Mouse (Mus musculus) ES-E14 (cell line): Measurements from ENCODE around the gene Srrd.

Experiments used
- MAFK ChIP-seq: IDR thresholded peaks from 2 replicates; pipeline ENCODE4 v1.6.1; 2014; ENCODE audit warnings: mild to moderate bottlenecking, low read depth, low read length, inconsistent platforms; ENCODE audit not compliant: insufficient read depth
- ZC3H11A ChIP-seq: IDR thresholded peaks from 2 replicates; pipeline ENCODE4 v1.6.1; 2012; ENCODE audit warnings: low read depth, mild to moderate bottlenecking, inconsistent platforms, low read length, borderline replicate concordance

DNA sequence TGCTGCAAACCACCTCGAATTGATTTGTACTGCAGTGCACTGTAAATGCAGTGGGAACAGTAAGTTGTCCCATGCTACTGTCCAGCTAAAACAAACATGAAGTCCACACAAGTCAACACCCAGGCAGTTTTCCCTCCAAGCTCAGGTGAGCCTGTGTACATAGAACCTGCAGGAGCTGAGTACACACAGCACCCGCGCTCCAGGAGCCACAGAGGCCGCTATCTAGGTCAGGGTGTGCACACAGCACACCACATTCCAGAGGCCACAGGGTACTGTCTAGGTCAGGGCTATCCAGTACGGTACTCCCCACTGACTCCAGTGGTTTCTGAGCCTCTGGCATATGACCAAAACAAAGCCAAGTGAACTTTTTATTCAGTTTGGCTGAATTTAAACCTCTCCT lies 40.5 kb downstream of the Srrd start:
- no peak for TF ChIP-seq ZC3H11A
- no peak for TF ChIP-seq MAFK
